Mouse (Mus musculus) embryonic fibroblast, embryonic 13.5 days (primary cell): ENCODE results near the gene Gnb3.

Experiments used
- CTCF ChIP-seq: IDR thresholded peaks from 2 replicates; pipeline ENCODE4 v1.5.1; 2011; ENCODE audit warnings: mild to moderate bottlenecking, control low read depth, low read length, moderate library complexity, borderline replicate concordance; ENCODE audit not compliant: insufficient read depth
- POLR2A ChIP-seq: IDR thresholded peaks from 2 replicates; pipeline ENCODE4 v1.6.1; 2011; ENCODE audit warnings: low read depth, mild to moderate bottlenecking, control low read depth, low read length, moderate library complexity

DNA sequence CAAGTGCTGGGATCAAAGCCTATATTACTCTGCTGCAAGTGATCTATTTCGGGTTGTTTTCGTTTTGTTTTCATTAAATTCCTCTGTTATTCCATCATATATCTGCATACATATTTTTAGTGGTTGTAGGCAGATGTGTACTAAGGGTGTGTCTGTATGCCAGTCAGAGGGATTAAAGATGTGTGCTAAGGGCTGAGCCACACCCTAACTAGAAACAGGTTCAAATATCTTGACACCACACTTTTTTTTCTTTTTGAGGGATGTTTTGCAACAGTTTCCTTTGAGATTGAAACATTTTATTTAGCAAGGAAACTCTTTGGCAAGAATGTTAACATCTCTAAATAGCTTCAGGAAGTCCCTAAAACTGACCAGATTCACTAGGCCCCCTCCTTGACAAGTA, 43.9 kb downstream of the Gnb3 start:
- no peak for TF ChIP-seq CTCF
- TF ChIP-seq POLR2A = no peak
